Mouse (Mus musculus): Measurements from ENCODE around the gene Ankmy2. TPM values are rescaled to one million over a fixed set of nuclear protein-coding genes. Genes with fewer than 3 reads are reported as not detected.

The Ankmy2 gene
- polyA plus RNA-seq, 1 experiment from 2014 or later: 24.1 TPM

Other genes with a start within 250 kb of the Ankmy2 start
- 0.39 TPM in 1 of 2 replicates, not detected in the other for gene Agr3, start 231.5 kb upstream of the Ankmy2 start, polyA plus RNA-seq (2015; fragmentation: Nextera tagmentation; extraction: Ambion mirVana)
- gene Agr2, start 164.2 kb upstream of the Ankmy2 start, polyA plus RNA-seq (2015; fragmentation: Nextera tagmentation; extraction: Ambion mirVana): 8.7 and 12.5 TPM in 2 replicates
- 213 and 218 TPM in 2 replicates for gene Tspan13, start 114.6 kb upstream of the Ankmy2 start, polyA plus RNA-seq (2015; fragmentation: Nextera tagmentation; extraction: Ambion mirVana)
- 251 and 260 TPM in 2 replicates for gene Bzw2, start 966 bp downstream of the Ankmy2 start, polyA plus RNA-seq (2015; fragmentation: Nextera tagmentation; extraction: Ambion mirVana)
- gene Lrrc72, start 96.3 kb downstream of the Ankmy2 start, polyA plus RNA-seq (2015; fragmentation: Nextera tagmentation; extraction: Ambion mirVana): not detected in 2 replicates
- gene Sostdc1, start 157.0 kb downstream of the Ankmy2 start, polyA plus RNA-seq (2015; fragmentation: Nextera tagmentation; extraction: Ambion mirVana): 0.27 and 0.39 TPM in 2 replicates
- 2.7 and 2.9 TPM in 2 replicates for gene Ispd, start 224.3 kb downstream of the Ankmy2 start, polyA plus RNA-seq (2015; fragmentation: Nextera tagmentation; extraction: Ambion mirVana)
- 1.3 and 1.6 TPM in 2 replicates for gene D630036H23Rik, start 225.1 kb downstream of the Ankmy2 start, polyA plus RNA-seq (2015; fragmentation: Nextera tagmentation; extraction: Ambion mirVana)

All from thymus, postnatal 0 days (tissue).